Mouse (Mus musculus) activated CD4-positive, CD25-positive, alpha-beta regulatory T cell (primary cell): ENCODE data around the gene Tsks. TPM values are rescaled to one million over a fixed set of nuclear protein-coding genes. Genes with fewer than 3 reads are reported as not detected.

Experiments used
- polyA plus RNA-seq, 2 experiments: library from polyadenylated mRNA; unstranded; fragments of 100-300 nt; shearing (Covaris generic); gene quantifications; one replicate each; pipeline ENCODE4 v1.2.1; 2017

Gene Tsks
- polyA plus RNA-seq, result under 1 TPM; 0.14 to 0.18 TPM

GRCm38 (mm10) chr7:44942904-44943303 is at the start of gene Tsks:
Gene Tsks (plus strand): TSS chr7:44943204.

GRCm38 (mm10) chr7:44895593-44896434 is 47.2 kb upstream of the Tsks start, which contains the start of gene Fuz:
Gene Fuz (plus strand): TSS chr7:44896079.

GRCm38 (mm10) chr7:44929204-44930151 is 13.5 kb upstream of the Tsks start, which contains the start of gene Ap2a1:
Gene Ap2a1 (minus strand): TSS chr7:44929496.

GRCm38 (mm10) chr7:44974383-44975116 is 31.5 kb downstream of the Tsks start, which contains the start of gene Cpt1c:
Gene Cpt1c (minus strand): TSS chr7:44974851.

GRCm38 (mm10) chr7:44986192-44986878 is 43.3 kb downstream of the Tsks start, which contains the start of gene Prmt1:
Gene Prmt1 (minus strand): TSS chr7:44986568.

GRCm38 (mm10) chr7:44997231-44997939 is 54.4 kb downstream of the Tsks start, which contains the start of gene Irf3:
Gene Irf3 (plus strand): TSS chr7:44997648.

GRCm38 (mm10) chr7:44998501-44998955 is 55.5 kb downstream of the Tsks start, which contains the start of gene Bcl2l12:
Gene Bcl2l12 (minus strand): TSS chr7:44998712.

Other genes starting within 250 kb of the Tsks start
- not detected for gene Izumo2, start 234.5 kb upstream of the Tsks start, polyA plus RNA-seq
- gene Vrk3, start 194.8 kb upstream of the Tsks start, polyA plus RNA-seq, result 10 to 100 TPM; 90.6 to 99.8 TPM
- gene Zfp473, start 192.2 kb upstream of the Tsks start, polyA plus RNA-seq, result under 1 TPM; 0.38 to 0.87 TPM
- 10 to 100 TPM; 43.6 to 48.6 TPM for gene Nup62, start 127.1 kb upstream of the Tsks start, polyA plus RNA-seq
- gene Il4i1, start 126.8 kb upstream of the Tsks start, polyA plus RNA-seq, result 1 to 10 TPM; 1.6 to 5.2 TPM
- under 1 TPM; 0.32 to 0.52 TPM for gene Atf5, start 126.5 kb upstream of the Tsks start, polyA plus RNA-seq
- 10 to 100 TPM; 18.0 to 26.0 TPM for gene Akt1s1, start 94.2 kb upstream of the Tsks start, polyA plus RNA-seq
- 10 to 100 TPM; 59.0 to 77.7 TPM for gene Tbc1d17, start 94.1 kb upstream of the Tsks start, polyA plus RNA-seq
- 10 to 100 TPM; 68.0 to 97.8 TPM for gene Pnkp, start 86.1 kb upstream of the Tsks start, polyA plus RNA-seq
- gene Ptov1, start 73.4 kb upstream of the Tsks start, polyA plus RNA-seq, result 10 to 100 TPM; 19.1 to 21.8 TPM
- gene Med25, start 50.5 kb upstream of the Tsks start, polyA plus RNA-seq, result 10 to 100 TPM; 53.6 TPM
- gene Fuz, start 47.1 kb upstream of the Tsks start, polyA plus RNA-seq, result 10 to 100 TPM; 28.0 to 39.1 TPM
- gene Ap2a1, start 13.7 kb upstream of the Tsks start, polyA plus RNA-seq, result 10 to 100 TPM; 49.1 to 61.7 TPM
- gene Cpt1c, start 31.6 kb downstream of the Tsks start, polyA plus RNA-seq, result under 1 TPM; 0.28 to 0.44 TPM
- gene Prmt1, start 43.4 kb downstream of the Tsks start, polyA plus RNA-seq, result 100 to 1,000 TPM; 138 to 219 TPM
- gene Irf3, start 54.4 kb downstream of the Tsks start, polyA plus RNA-seq, result 100 to 1,000 TPM; 173 to 194 TPM
- gene Bcl2l12, start 55.5 kb downstream of the Tsks start, polyA plus RNA-seq, result 10 to 100 TPM; 24.3 to 26.9 TPM
- gene Scaf1, start 73.2 kb downstream of the Tsks start, polyA plus RNA-seq, result 10 to 100 TPM; 30.1 to 38.3 TPM
- gene Rras, start 74.8 kb downstream of the Tsks start, polyA plus RNA-seq, result 10 to 100 TPM; 21.5 to 34.7 TPM
- gene Prr12, start 109.7 kb downstream of the Tsks start, polyA plus RNA-seq, result 1 to 10 TPM; 3.3 to 6.1 TPM
- 100 to 1,000 TPM; 130 to 137 TPM for gene Nosip, start 119.2 kb downstream of the Tsks start, polyA plus RNA-seq
- gene Prrg2, start 119.5 kb downstream of the Tsks start, polyA plus RNA-seq, result 1 to 10 TPM; 1.9 to 2.7 TPM
- 10 to 100 TPM in 1 of 2 experiments, 1 to 10 TPM in 1; 5.2 to 16.8 TPM for gene Rcn3, start 149.0 kb downstream of the Tsks start, polyA plus RNA-seq
- gene Fcgrt, start 160.6 kb downstream of the Tsks start, polyA plus RNA-seq, result 10 to 100 TPM in 1 of 2 experiments, 1 to 10 TPM in 1; 1.6 to 18.5 TPM
- 1,000 to 10,000 TPM; 2,309 to 3,648 TPM for gene Rps11, start 181.2 kb downstream of the Tsks start, polyA plus RNA-seq
- gene Rpl13a, start 185.6 kb downstream of the Tsks start, polyA plus RNA-seq, result 1,000 to 10,000 TPM; 2,307 to 3,859 TPM
- not detected for gene Gm45713, start 193.0 kb downstream of the Tsks start, polyA plus RNA-seq
- gene Flt3l, start 193.2 kb downstream of the Tsks start, polyA plus RNA-seq, result 100 to 1,000 TPM; 263 to 410 TPM
- gene Pih1d1, start 211.1 kb downstream of the Tsks start, polyA plus RNA-seq, result 10 to 100 TPM; 57.0 to 66.8 TPM
- 10 to 100 TPM; 41.4 to 60.4 TPM for gene Aldh16a1, start 211.4 kb downstream of the Tsks start, polyA plus RNA-seq
- gene Slc17a7, start 220.7 kb downstream of the Tsks start, polyA plus RNA-seq, result under 1 TPM; 0.45 to 0.72 TPM
- not detected for gene Gfy, start 236.4 kb downstream of the Tsks start, polyA plus RNA-seq
- gene Pth2, start 237.8 kb downstream of the Tsks start, polyA plus RNA-seq, result not detected